Mouse (Mus musculus): ENCODE results near the gene F2. TPM values are rescaled to one million over a fixed set of nuclear protein-coding genes. Genes with fewer than 3 reads are reported as not detected.
"Not testable (repeated sequence)": the region's sequence is repeated elsewhere in the genome, so short reads cannot be mapped to it uniquely, and the experiment has no call there.

Gene F2
- polyA plus RNA-seq, 1 experiment from 2014 or later, result 0.09 TPM

- H3K4me3 ChIP-seq; H3K4me1 ChIP-seq; DNase-seq (ENCODE audit: low spot score); H3K27me3 ChIP-seq (replicated peaks; ENCODE audit: low read depth, poor library complexity, severe bottlenecking); H3K9me3 ChIP-seq; H3K27ac ChIP-seq (replicated peaks): not testable (repeated sequence)
- H3K36me3 ChIP-seq (replicated peaks), result peaks cover 60% of the 10 kb centered on the region
- WGBS, result 92% methylated on average over 7 of the region's 7 CpGs
Observed at GRCm38 (mm10) chr2:91623366-91623765, 12.8 kb downstream of the F2 start.

- no peak for DNase-seq (ENCODE audit: low spot score)
- H3K4me1 ChIP-seq, result no peaks in the 10 kb centered on the region
- no peaks in the 10 kb centered on the region for H3K27me3 ChIP-seq (replicated peaks; ENCODE audit: low read depth, poor library complexity, severe bottlenecking)
- no peaks in the 10 kb centered on the region for H3K9me3 ChIP-seq
- H3K4me3 ChIP-seq, result no peak overlapping the region
- H3K36me3 ChIP-seq (replicated peaks), result peaks cover 71% of the 10 kb centered on the region
- no peak overlapping the region for H3K27ac ChIP-seq (replicated peaks)
- WGBS, result 94% methylated on average over 5 of the region's 5 CpGs
Observed at GRCm38 (mm10) chr2:91622356-91622755, 13.9 kb downstream of the F2 start.

- peaks cover 93% of the 10 kb centered on the region for H3K36me3 ChIP-seq (replicated peaks)
- not testable (repeated sequence) for DNase-seq (ENCODE audit: low spot score); H3K27ac ChIP-seq (replicated peaks)
Observed at GRCm38 (mm10) chr2:91609370-91609769, 26.8 kb downstream of the F2 start.

GRCm38 (mm10) chr2:91602389-91602788, 33.8 kb downstream of the F2 start:
- Histone ChIP-seq H3K27ac (replicated peaks) (no peak overlapping the region), H3K4me1 (no peaks in the 10 kb centered on the region), H3K36me3 (replicated peaks) (peaks cover 97% of the 10 kb centered on the region), H3K27me3 (replicated peaks; ENCODE audit: low read depth, poor library complexity, severe bottlenecking) (no peaks in the 10 kb centered on the region), H3K4me3 (no peak overlapping the region), H3K9me3 (no peaks in the 10 kb centered on the region)
- WGBS, result 91% methylated on average over 4 of the region's 4 CpGs
- no peak for DNase-seq (ENCODE audit: low spot score)

More at GRCm38 (mm10) chr2:91609370-91609769, 26.8 kb downstream of the F2 start:
- not testable (repeated sequence) for H3K4me3 ChIP-seq; H3K4me1 ChIP-seq; H3K27me3 ChIP-seq (replicated peaks; ENCODE audit: low read depth, poor library complexity, severe bottlenecking); H3K9me3 ChIP-seq

GRCm38 (mm10) chr2:91600475-91600874, 35.7 kb downstream of the F2 start:
- Histone ChIP-seq H3K9me3 (no peaks in the 10 kb centered on the region), H3K36me3 (replicated peaks) (peaks cover 99% of the 10 kb centered on the region), H3K27ac (replicated peaks) (no peak overlapping the region), H3K4me1 (no peaks in the 10 kb centered on the region), H3K27me3 (replicated peaks; ENCODE audit: low read depth, poor library complexity, severe bottlenecking) (no peaks in the 10 kb centered on the region), H3K4me3 (no peak overlapping the region)
- 94% methylated on average over 4 of the region's 4 CpGs for WGBS
- DNase-seq (ENCODE audit: low spot score), result no peak

GRCm38 (mm10) chr2:91586242-91586641, 50.0 kb downstream of the F2 start:
- Histone ChIP-seq H3K9me3 (no peaks in the 10 kb centered on the region), H3K4me3 (no peak overlapping the region), H3K4me1 (no peaks in the 10 kb centered on the region), H3K27me3 (replicated peaks; ENCODE audit: low read depth, poor library complexity, severe bottlenecking) (no peaks in the 10 kb centered on the region), H3K27ac (replicated peaks) (no peak overlapping the region), H3K36me3 (replicated peaks) (peaks cover 100% of the 10 kb centered on the region)
- WGBS, result 98% methylated on average over 1 of the region's 1 CpGs
- DNase-seq (ENCODE audit: low spot score), result no peak

- 87% methylated on average over 1 of the region's 1 CpGs for WGBS
- H3K4me1 ChIP-seq, result no peaks in the 10 kb centered on the region
- H3K27ac ChIP-seq (replicated peaks), result no peak overlapping the region
- H3K27me3 ChIP-seq (replicated peaks; ENCODE audit: low read depth, poor library complexity, severe bottlenecking), result no peaks in the 10 kb centered on the region
- DNase-seq (ENCODE audit: low spot score), result no peak
- no peaks in the 10 kb centered on the region for H3K9me3 ChIP-seq
- no peak overlapping the region for H3K4me3 ChIP-seq
- peaks cover 100% of the 10 kb centered on the region for H3K36me3 ChIP-seq (replicated peaks)
Observed at GRCm38 (mm10) chr2:91580894-91581293, 55.3 kb downstream of the F2 start.

Other genes with a start within 250 kb of the F2 start
- gene 1110051M20Rik, start 191.7 kb downstream of the F2 start, polyA plus RNA-seq (2016; fragmentation: Nextera tagmentation; extraction: Ambion mirVana), result 75.3 and 76.9 TPM in 2 replicates
- gene Lrp4, start 178.9 kb downstream of the F2 start, polyA plus RNA-seq (2016; fragmentation: Nextera tagmentation; extraction: Ambion mirVana), result 8.3 and 8.4 TPM in 2 replicates
- 137 and 141 TPM in 2 replicates for gene Ckap5, start 109.7 kb downstream of the F2 start, polyA plus RNA-seq (2016; fragmentation: Nextera tagmentation; extraction: Ambion mirVana)
- gene Zfp408, start 13.4 kb upstream of the F2 start, polyA plus RNA-seq (2016; fragmentation: Nextera tagmentation; extraction: Ambion mirVana), result 11.0 and 11.5 TPM in 2 replicates
- gene Arhgap1, start 13.4 kb upstream of the F2 start, polyA plus RNA-seq (2016; fragmentation: Nextera tagmentation; extraction: Ambion mirVana), result 76.0 and 80.5 TPM in 2 replicates
- 27.1 and 28.9 TPM in 2 replicates for gene Atg13, start 74.2 kb upstream of the F2 start, polyA plus RNA-seq (2016; fragmentation: Nextera tagmentation; extraction: Ambion mirVana)
- gene Harbi1, start 74.4 kb upstream of the F2 start, polyA plus RNA-seq (2016; fragmentation: Nextera tagmentation; extraction: Ambion mirVana), result 24.8 and 26.9 TPM in 2 replicates
- 25.0 and 25.6 TPM in 2 replicates for gene Ambra1, start 93.7 kb upstream of the F2 start, polyA plus RNA-seq (2016; fragmentation: Nextera tagmentation; extraction: Ambion mirVana)

Measured in embryonic facial prominence, embryonic 10.5 days (tissue).